Mouse (Mus musculus): ENCODE measurements around the gene St6galnac6.

GRCm38 (mm10) chr2:32608141-32608777, 8.8 kb downstream of the St6galnac6 start:
- no peak for TF ChIP-seq POLR2A (IDR thresholded peaks at IDR 0.05; ENCODE audit: control insufficient read depth, low read depth, low read length)
- no peak for TF ChIP-seq CTCF (IDR thresholded peaks at IDR 0.05; ENCODE audit: control insufficient read depth, insufficient read depth, insufficient replicate concordance, low read depth, low read length)

All from testis, adult 2 months (tissue).